Mouse (Mus musculus): ENCODE results near the gene Tpmt.

- TF ChIP-seq CTCF (IDR thresholded peaks at IDR 0.05; ENCODE audit: low read depth) = no peak
- no peak for TF ChIP-seq EP300 (IDR thresholded peaks at IDR 0.05; ENCODE audit: low read depth)
Observed at GRCm38 (mm10) chr13:47093791-47094190, 49.3 kb upstream of the Tpmt start.

Data from liver, embryonic 14.5 days (tissue).